Mouse (Mus musculus): Measurements from ENCODE around the gene Scimp. TPM values are rescaled to one million over a fixed set of nuclear protein-coding genes. Genes with fewer than 3 reads are reported as not detected.

The Scimp gene
- total and polyA plus RNA-seq, 3 experiments, result 0.21 to 0.79 (median 0.30) TPM

- dilution Hi-C loops (cut with MboI; ENCODE audit: extremely low pct_ligation_motif_present, extremely low pct_unique_long_range_greater_than_20kb, low sequenced_read_pairs), result no loop called here
These were observed 18.8 kb upstream of the Scimp start for GRCm38 (mm10) chr11:70831201-70831600.

GRCm38 (mm10) chr11:70828975-70829615 lies 16.7 kb upstream of the Scimp start:
- in situ Hi-C loops (cut with MboI; ENCODE audit: low pct_ligation_motif_present, low pct_unique_long_range_greater_than_20kb, low sequenced_read_pairs) (no loop called here), dilution Hi-C loops (cut with MboI; ENCODE audit: extremely low pct_ligation_motif_present, extremely low pct_unique_long_range_greater_than_20kb, low sequenced_read_pairs) (no loop called here)
- Histone ChIP-seq H3K4me1 (ENCODE audit: control insufficient read depth in 1 of 2, insufficient read depth in 2 of 2) (no peaks in the 10 kb centered on the region), H3K4me3 (replicated peaks in 1 of 3; ENCODE audit: low read depth in 2 of 3, low read length in 2 of 3, poor library complexity in 1 of 3) (no peak overlapping the region), H3K79me2 (replicated peaks; ENCODE audit: control insufficient read depth, extremely low read depth, insufficient read depth, poor library complexity, severe bottlenecking) (no peaks in the 10 kb centered on the region), H3K9me3 (replicated peaks; ENCODE audit: low read length) (peaks cover 16% of the 10 kb centered on the region), H3K27ac (ENCODE audit: insufficient read depth, low read depth) (no peak overlapping the region), H3K9ac (ENCODE audit: insufficient read depth, low read depth) (no peak overlapping the region), H3K36me3 (replicated peaks in 1 of 2; ENCODE audit: control insufficient read depth in 1 of 2, insufficient read depth in 1 of 2, low read length in 1 of 2) (no peaks in the 10 kb centered on the region), H3K27me3 (replicated peaks) (peaks cover 13% of the 10 kb centered on the region), H3K4me2 (ENCODE audit: insufficient read depth, low read depth, poor library complexity, severe bottlenecking) (no peak overlapping the region)
- TF ChIP-seq USF1 (IDR thresholded peaks at IDR 0.05; ENCODE audit: low read depth, low read length) (no peak), USF2 (conservative IDR thresholded peaks at IDR 0.05; ENCODE audit: low read depth, low read length) (no peak), MEF2A (IDR thresholded peaks at IDR 0.05; ENCODE audit: borderline replicate concordance, low read depth, low read length) (no peak), MAX (IDR thresholded peaks at IDR 0.05; ENCODE audit: low read length) (no peak), POLR2A (IDR thresholded peaks at IDR 0.05; ENCODE audit: low read depth, low read length) (no peak), EP300 (IDR thresholded peaks at IDR 0.05; ENCODE audit: low read length) (no peak), ZMIZ1 (IDR thresholded peaks at IDR 0.05; ENCODE audit: low read depth, low read length) (no peak), NELFE (IDR thresholded peaks at IDR 0.05; ENCODE audit: low read depth, low read length) (no peak), NRF1 (IDR thresholded peaks at IDR 0.05; ENCODE audit: low read depth, low read length) (no peak), MYC (IDR thresholded peaks at IDR 0.05; ENCODE audit: low read depth, low read length) (no peak), JUND (conservative IDR thresholded peaks at IDR 0.05; ENCODE audit: low read depth, low read length) (no peak), ETS1 (conservative IDR thresholded peaks at IDR 0.05; ENCODE audit: low read depth, low read length) (no peak), MAFK (IDR thresholded peaks at IDR 0.05; ENCODE audit: insufficient replicate concordance, low read length) (no peak), KAT2A (IDR thresholded peaks at IDR 0.05; ENCODE audit: insufficient replicate concordance, low read length) (no peak), CHD1 (IDR thresholded peaks at IDR 0.05; ENCODE audit: low read depth, low read length) (no peak), ZKSCAN1 (IDR thresholded peaks at IDR 0.05; ENCODE audit: borderline replicate concordance, low read depth, low read length) (no peak), UBTF (IDR thresholded peaks at IDR 0.05; ENCODE audit: low read depth, low read length) (no peak), BHLHE40 (IDR thresholded peaks at IDR 0.05; ENCODE audit: low read depth, low read length) (no peak)
- DNase-seq (ENCODE audit: extremely low read depth), result no peak

More at GRCm38 (mm10) chr11:70831201-70831600, 18.8 kb upstream of the Scimp start:
- H3K4me1 ChIP-seq (ENCODE audit: control insufficient read depth in 1 of 2, insufficient read depth in 2 of 2), result peaks cover 2 to 4% of the 10 kb centered on the region in 2 experiments; a peak in 2 of 4 replicates
- no peak overlapping the region for H3K9ac ChIP-seq (ENCODE audit: insufficient read depth, low read depth)
- H3K27ac ChIP-seq (ENCODE audit: insufficient read depth, low read depth), result no peak overlapping the region
- in situ Hi-C loops (cut with MboI; ENCODE audit: low pct_ligation_motif_present, low pct_unique_long_range_greater_than_20kb, low sequenced_read_pairs), result no loop called here
- no peak for TF ChIP-seq USF2 (conservative IDR thresholded peaks at IDR 0.05; ENCODE audit: low read depth, low read length)
- no peak for TF ChIP-seq USF1 (IDR thresholded peaks at IDR 0.05; ENCODE audit: low read depth, low read length)
- no peak for TF ChIP-seq E2F4 (IDR thresholded peaks at IDR 0.05; ENCODE audit: insufficient replicate concordance, low read depth, low read length)
- TF ChIP-seq GABPA (IDR thresholded peaks at IDR 0.05; ENCODE audit: insufficient replicate concordance, low read depth, low read length), result no peak
- no peak for TF ChIP-seq ZC3H11A (IDR thresholded peaks at IDR 0.05; ENCODE audit: low read depth, low read length)
- no peak overlapping the region for H3K4me2 ChIP-seq (ENCODE audit: insufficient read depth, low read depth, poor library complexity, severe bottlenecking)
- peaks cover 13% of the 10 kb centered on the region for H3K27me3 ChIP-seq (replicated peaks)
- H3K4me3 ChIP-seq (replicated peaks in 1 of 3; ENCODE audit: low read depth in 2 of 3, low read length in 2 of 3, poor library complexity in 1 of 3), result no peak overlapping the region
- no peak for DNase-seq (ENCODE audit: extremely low read depth)
- H3K36me3 ChIP-seq (replicated peaks in 1 of 2; ENCODE audit: control insufficient read depth in 1 of 2, insufficient read depth in 1 of 2, low read length in 1 of 2), result no peaks in the 10 kb centered on the region
- peaks cover 16% of the 10 kb centered on the region for H3K9me3 ChIP-seq (replicated peaks; ENCODE audit: low read length)
- no peaks in the 10 kb centered on the region for H3K79me2 ChIP-seq (replicated peaks; ENCODE audit: control insufficient read depth, extremely low read depth, insufficient read depth, poor library complexity, severe bottlenecking)
